15 mouse cellular contexts compared by ENCODE assay signal in genomic region chr10:39184864-39185544, GRCm38 (mm10). TPM values are rescaled to one million over a fixed set of nuclear protein-coding genes. Genes with fewer than 3 reads are reported as not detected.
A peak's percentile ranks its signal among the peaks of the same experiment; 100 is the strongest.
DNase-seq lines count a peak whose midpoint lies in the region; ATAC-seq lines count a peak whose summit lies in the region.
"Had no signal": no experiment of that assay in that cellular context is flagged by ENCODE, and none has a peak within 500 bp of the region (broad histone marks: within the 10 kb centered on the region; RNA-seq: fewer than 3 reads in every experiment).

No protein-coding gene starts in this region.

- peak; percentile 75; the same call in 1 of the 2 replicates for ATAC-seq in hindbrain, embryonic 16.5 days
- ATAC-seq in hindbrain, embryonic 11.5 days (ENCODE audit: low FRiP score) = no peak
- ATAC-seq in lung, embryonic 15.5 days (ENCODE audit: borderline replicate concordance, extremely low read depth, low FRiP score, low TSS enrichment) = peak; percentile 47; the same call in 1 of the 2 replicates
- peak; percentile 96 for ATAC-seq in frontal cortex, adult (ENCODE audit: low TSS enrichment)

- no peak overlapping the region for H3K4me2 ChIP-seq in hindbrain, embryonic 16.5 days (ENCODE audit: low read length)
- H3K4me2 ChIP-seq in hindbrain, embryonic 11.5 days (replicated peaks; ENCODE audit: low read depth, low read length) = no peak overlapping the region
- no peak overlapping the region for H3K4me2 ChIP-seq in lung, embryonic 15.5 days
- H3K4me2 ChIP-seq: liver, embryonic 13.5 days; midbrain, embryonic 12.5 days had no signal

- H3K4me1 ChIP-seq in hindbrain, embryonic 16.5 days (ENCODE audit: control insufficient read depth, insufficient read depth, low read depth, low read length) = no peaks in the 10 kb centered on the region
- H3K4me1 ChIP-seq in hindbrain, embryonic 11.5 days (replicated peaks; ENCODE audit: control insufficient read depth, insufficient read depth, low read length) = no peaks in the 10 kb centered on the region
- H3K4me1 ChIP-seq in lung, embryonic 15.5 days = peaks cover 14% of the 10 kb centered on the region; the same call in 1 of the 2 replicates
- H3K4me1 ChIP-seq: liver, embryonic 13.5 days had no signal

- no peaks in the 10 kb centered on the region for H3K27me3 ChIP-seq in hindbrain, embryonic 16.5 days (replicated peaks; ENCODE audit: control insufficient read depth, insufficient read depth, low read length)
- H3K27me3 ChIP-seq in hindbrain, embryonic 11.5 days (ENCODE audit: control insufficient read depth, insufficient read depth, low read length) = no peaks in the 10 kb centered on the region
- H3K27me3 ChIP-seq in lung, embryonic 15.5 days = no peaks in the 10 kb centered on the region
- H3K27me3 ChIP-seq: liver, embryonic 13.5 days; midbrain, embryonic 12.5 days had no signal

- 0 out of 2 replicates have a peak overlapping the region, but pooled peaks have one; percentile 26 for H3K27ac ChIP-seq in hindbrain, embryonic 16.5 days (ENCODE audit: low read depth, low read length)
- H3K27ac ChIP-seq in hindbrain, embryonic 11.5 days (ENCODE audit: low read depth, low read length) = no peak overlapping the region
- peak overlapping the region; percentile 77 for H3K27ac ChIP-seq in lung, embryonic 15.5 days
- H3K27ac ChIP-seq: liver, embryonic 13.5 days; midbrain, embryonic 12.5 days had no signal

- no peak overlapping the region for H3K4me3 ChIP-seq in hindbrain, embryonic 16.5 days (ENCODE audit: low read length)
- H3K4me3 ChIP-seq in hindbrain, embryonic 11.5 days (ENCODE audit: low read depth, low read length) = no peak overlapping the region
- no peak overlapping the region for H3K4me3 ChIP-seq in lung, embryonic 15.5 days
- H3K4me3 ChIP-seq: liver, embryonic 13.5 days; midbrain, embryonic 12.5 days had no signal

- no peak for DNase-seq in hindbrain, embryonic 11.5 days (ENCODE audit: low spot score)
- DNase-seq in lung, postnatal 4 days = no peak
- peak; percentile 39 for DNase-seq in right cerebral cortex, postnatal 14 days
- DNase-seq in MN1 (ENCODE audit: low spot score) = no peak
- DNase-seq in adrenal gland, adult 18-20 months (ENCODE audit: low spot score in 2 of 2) = no peak
- DNase-seq: adrenal gland, adult 8-10 months; cerebellum, adult 11 months; heart, adult 18-20 months; kidney, postnatal 36 days; liver, embryonic 13.5 days; thymus, postnatal 14 days had no signal

- H3K36me3 ChIP-seq in hindbrain, embryonic 16.5 days (ENCODE audit: control insufficient read depth, insufficient read depth, low read length) = no peaks in the 10 kb centered on the region
- no peaks in the 10 kb centered on the region for H3K36me3 ChIP-seq in hindbrain, embryonic 11.5 days (ENCODE audit: control insufficient read depth, insufficient read depth, low read length)
- H3K36me3 ChIP-seq in lung, embryonic 15.5 days = no peaks in the 10 kb centered on the region
- H3K36me3 ChIP-seq: liver, embryonic 13.5 days; midbrain, embryonic 12.5 days had no signal

- 73% methylated on average over 8 of the region's 8 CpGs for WGBS in hindbrain, embryonic 16.5 days
- WGBS in hindbrain, embryonic 11.5 days = 88% methylated on average over 8 of the region's 8 CpGs
- 54% methylated on average over 8 of the region's 8 CpGs for WGBS in lung, embryonic 15.5 days

- no peak overlapping the region for H3K9ac ChIP-seq in hindbrain, embryonic 16.5 days (ENCODE audit: low read depth, low read length)
- H3K9ac ChIP-seq in hindbrain, embryonic 11.5 days (ENCODE audit: low read depth, low read length) = no peak overlapping the region
- H3K9ac ChIP-seq in lung, embryonic 15.5 days = no peak overlapping the region
- H3K9ac ChIP-seq: liver, embryonic 13.5 days; midbrain, embryonic 12.5 days had no signal

- H3K9me3 ChIP-seq in hindbrain, embryonic 16.5 days (ENCODE audit: control insufficient read depth, low read length) = no peaks in the 10 kb centered on the region
- no peaks in the 10 kb centered on the region for H3K9me3 ChIP-seq in hindbrain, embryonic 11.5 days (ENCODE audit: control insufficient read depth, low read length)
- H3K9me3 ChIP-seq in lung, embryonic 15.5 days = no peaks in the 10 kb centered on the region
- H3K9me3 ChIP-seq: liver, embryonic 13.5 days; midbrain, embryonic 12.5 days had no signal

RNA-seq across cellular contexts. Expression of gene Ccn6, which starts 21.4 kb away (rescaled TPM):
- 0.61 and 0.69 TPM in 2 replicates for polyA plus RNA-seq in hindbrain, embryonic 16.5 days (2015; fragmentation: Nextera tagmentation; extraction: Ambion mirVana)
- 0.15 and 0.31 TPM in 2 replicates for polyA plus RNA-seq in hindbrain, embryonic 11.5 days (2014; fragmentation: Nextera tagmentation; extraction: Ambion mirVana)
- 0.21 and 0.40 TPM in 2 replicates for polyA plus RNA-seq in lung, embryonic 15.5 days (2015; fragmentation: Nextera tagmentation; extraction: Ambion mirVana)
- total RNA-seq in adrenal gland, adult 18-20 months (2021) = under 1 TPM; 0.42 to 0.56 TPM
- total RNA-seq: heart, adult 18-20 months had no signal

RNA-seq across cellular contexts. Expression of gene Tube1, which starts 51.2 kb away (rescaled TPM):
- 6.8 and 7.2 TPM in 2 replicates for polyA plus RNA-seq in hindbrain, embryonic 16.5 days (2015; fragmentation: Nextera tagmentation; extraction: Ambion mirVana)
- polyA plus RNA-seq in hindbrain, embryonic 11.5 days (2014; fragmentation: Nextera tagmentation; extraction: Ambion mirVana) = 22.7 and 23.4 TPM in 2 replicates
- 18.8 and 20.2 TPM in 2 replicates for polyA plus RNA-seq in lung, embryonic 15.5 days (2015; fragmentation: Nextera tagmentation; extraction: Ambion mirVana)
- total RNA-seq in adrenal gland, adult 18-20 months (2021) = under 1 TPM; 0.42 to 0.50 TPM

RNA-seq across cellular contexts. Expression of gene Fam229b, which starts 51.3 kb away (rescaled TPM):
- 28.3 and 34.2 TPM in 2 replicates for polyA plus RNA-seq in hindbrain, embryonic 16.5 days (2015; fragmentation: Nextera tagmentation; extraction: Ambion mirVana)
- 14.4 and 20.2 TPM in 2 replicates for polyA plus RNA-seq in hindbrain, embryonic 11.5 days (2014; fragmentation: Nextera tagmentation; extraction: Ambion mirVana)
- polyA plus RNA-seq in lung, embryonic 15.5 days (2015; fragmentation: Nextera tagmentation; extraction: Ambion mirVana) = 10.4 and 12.0 TPM in 2 replicates
- 1 to 10 TPM; 2.7 to 3.6 TPM for total RNA-seq in adrenal gland, adult 18-20 months (2021)
